Mouse (Mus musculus) kidney, embryonic 15.5 days (tissue): Measurements from ENCODE around the gene Gja5. TPM values are rescaled to one million over a fixed set of nuclear protein-coding genes. Genes with fewer than 3 reads are reported as not detected.
A peak's percentile ranks its signal among the peaks of the same experiment; 100 is the strongest.
"Not testable (repeated sequence)": the region's sequence is repeated elsewhere in the genome, so short reads cannot be mapped to it uniquely, and the experiment has no call there.

ENCODE experiments used
- ATAC-seq: fragments of 200-750 bp; cut with Nextera tagmentation; replicated peaks from 2 replicates; pipeline ENCODE4 v1.8.0; 2017; ENCODE audit warnings: moderate TSS enrichment; ENCODE audit not compliant: low FRiP score
- H3K27ac ChIP-seq: fragments of 300-500 bp; sonication (generic); 2 replicates; pipeline ENCODE4 v1.5.1; 2015; ENCODE audit warnings: mild to moderate bottlenecking, inconsistent platforms
- H3K27me3 ChIP-seq: fragments of 300-500 bp; sonication (generic); 2 replicates; pipeline ENCODE4 v1.6.1; 2015; ENCODE audit warnings: inconsistent platforms
- H3K36me3 ChIP-seq: fragments of 300-500 bp; sonication (generic); 2 replicates; pipeline ENCODE4 v1.6.1; 2015; ENCODE audit warnings: inconsistent platforms
- H3K4me1 ChIP-seq: fragments of 300-500 bp; sonication (generic); 2 replicates; pipeline ENCODE4 v1.6.1; 2015; ENCODE audit warnings: inconsistent platforms
- H3K4me2 ChIP-seq: fragments of 300-500 bp; sonication (generic); 2 replicates; pipeline ENCODE4 v1.6.1; 2015; ENCODE audit warnings: moderate library complexity, mild to moderate bottlenecking, inconsistent platforms
- H3K4me3 ChIP-seq: fragments of 300-500 bp; sonication (generic); replicated peaks from 2 replicates; pipeline ENCODE4 v1.5.1; 2015; ENCODE audit warnings: mild to moderate bottlenecking, inconsistent platforms
- H3K9ac ChIP-seq: fragments of 300-500 bp; sonication (generic); 2 replicates; pipeline ENCODE4 v1.6.1; 2015; ENCODE audit warnings: mild to moderate bottlenecking, inconsistent platforms
- H3K9me3 ChIP-seq: fragments of 300-500 bp; sonication (generic); replicated peaks from 2 replicates; pipeline ENCODE4 v1.6.1; 2016; ENCODE audit warnings: inconsistent platforms
- WGBS: fragments of 180-500 bp; shearing (Covaris S2); methylation state at CpG from one replicate; pipeline ENCODE4 v1.1.7; 2015; ENCODE audit warnings: mixed read lengths; 5-methylcytosine and 5-hydroxymethylcytosine counted together
- polyA plus RNA-seq: library from polyadenylated mRNA; unstranded; fragments of >200 nt; fragmentation: Nextera tagmentation; extraction: Ambion mirVana; gene quantifications from 2 replicates; pipeline ENCODE4 v1.2.1, GENCODE M21; 2015

Gene Gja5
- polyA plus RNA-seq, 1 experiment from 2014 or later = 24.3 TPM

DNA sequence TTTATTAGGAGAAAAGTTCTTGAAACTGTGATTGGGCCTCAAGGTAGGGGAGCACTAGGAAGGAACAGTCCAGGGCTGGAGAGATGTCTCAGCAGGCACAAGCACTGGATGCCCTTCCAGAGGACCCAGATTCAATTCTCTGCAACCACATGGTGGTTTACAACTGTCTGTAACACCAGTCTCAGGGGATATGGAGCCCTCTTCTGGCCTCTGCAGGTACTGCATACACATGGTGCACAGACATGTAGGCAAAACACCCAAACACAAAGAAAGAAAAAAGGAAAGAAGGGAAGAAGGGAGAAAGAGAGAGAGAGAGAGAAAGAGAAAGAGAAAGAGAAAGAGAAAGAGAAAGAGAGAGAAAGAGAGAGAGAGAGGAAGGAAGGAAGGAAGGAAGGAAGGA is 143.9 kb downstream of the Gja5 start:
- Histone ChIP-seq H3K4me1 (peaks cover 17% of the 10 kb centered on the region), H3K9ac (no peak overlapping the region), H3K36me3 (no peaks in the 10 kb centered on the region), H3K4me2 (no peak overlapping the region), H3K4me3 (no peak overlapping the region), H3K27me3 (no peaks in the 10 kb centered on the region), H3K27ac (no peak overlapping the region), H3K9me3 (no peaks in the 10 kb centered on the region)
- ATAC-seq = no peak

DNA sequence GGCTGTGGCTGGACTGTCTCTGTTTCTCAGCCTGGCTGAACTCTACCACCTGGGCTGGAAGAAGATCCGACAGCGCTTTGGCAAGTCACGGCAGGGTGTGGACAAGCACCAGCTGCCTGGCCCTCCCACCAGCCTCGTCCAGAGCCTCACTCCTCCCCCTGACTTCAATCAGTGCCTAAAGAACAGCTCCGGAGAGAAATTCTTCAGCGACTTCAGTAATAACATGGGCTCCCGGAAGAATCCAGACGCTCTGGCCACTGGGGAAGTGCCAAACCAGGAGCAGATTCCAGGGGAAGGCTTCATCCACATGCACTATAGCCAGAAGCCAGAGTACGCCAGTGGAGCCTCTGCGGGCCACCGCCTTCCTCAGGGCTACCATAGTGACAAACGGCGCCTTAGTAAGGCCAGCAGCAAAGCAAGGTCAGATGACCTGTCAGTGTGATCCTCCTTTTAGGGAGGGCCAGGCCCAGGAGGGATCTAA is 146.8 kb downstream of the Gja5 start:
- Histone ChIP-seq H3K4me1 (peaks cover 17% of the 10 kb centered on the region), H3K4me3 (no peak overlapping the region), H3K9ac (no peak overlapping the region), H3K27me3 (no peaks in the 10 kb centered on the region), H3K27ac (no peak overlapping the region), H3K4me2 (peak overlapping the region; percentile 41), H3K36me3 (no peaks in the 10 kb centered on the region), H3K9me3 (no peaks in the 10 kb centered on the region)
- peak; percentile 86 for ATAC-seq
- WGBS = 16% methylated on average over 13 of the region's 13 CpGs

DNA sequence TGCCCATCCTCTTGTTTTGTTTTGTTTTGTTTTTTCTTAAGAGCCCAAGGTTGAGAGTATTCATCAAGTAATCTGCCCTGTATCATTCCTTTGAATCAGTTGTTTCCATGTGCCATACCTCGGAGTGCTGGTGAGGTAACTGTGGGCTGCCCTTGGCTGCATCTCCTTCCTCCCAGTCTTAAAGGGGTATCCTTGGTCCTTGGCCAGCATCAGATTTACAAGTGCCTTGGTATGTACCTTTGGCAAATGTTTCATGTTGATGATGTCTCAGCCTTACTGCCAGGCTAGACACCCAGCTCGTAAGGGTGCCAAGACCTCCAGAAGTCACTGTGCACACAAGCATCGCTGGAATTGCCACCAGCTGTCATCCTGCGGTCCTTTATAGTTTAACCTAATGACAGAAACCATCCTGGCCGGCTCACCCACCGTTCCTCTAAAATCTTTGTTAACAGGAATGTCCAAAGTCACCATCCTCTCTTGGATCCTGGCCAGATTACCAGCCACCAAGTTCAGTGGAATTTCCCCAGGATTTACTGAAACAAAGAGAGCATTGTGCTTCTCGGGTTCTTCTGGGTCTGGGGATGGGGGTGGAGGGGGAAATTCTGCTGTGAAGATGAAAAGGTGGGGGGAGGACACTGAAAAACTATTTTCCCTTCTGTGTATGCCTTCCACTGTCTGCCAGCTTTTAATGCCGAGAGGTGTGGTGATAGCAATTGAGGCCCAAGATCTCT is 147.7 kb downstream of the Gja5 start:
- H3K9ac ChIP-seq = no peak overlapping the region
- no peaks in the 10 kb centered on the region for H3K36me3 ChIP-seq
- H3K27ac ChIP-seq = no peak overlapping the region
- H3K27me3 ChIP-seq = no peaks in the 10 kb centered on the region
- no peak for ATAC-seq
- no peak overlapping the region for H3K4me2 ChIP-seq
- H3K4me3 ChIP-seq = no peak overlapping the region
- peaks cover 17% of the 10 kb centered on the region for H3K4me1 ChIP-seq
- H3K9me3 ChIP-seq = no peaks in the 10 kb centered on the region
- WGBS = 56% methylated on average over 8 of the region's 8 CpGs

DNA sequence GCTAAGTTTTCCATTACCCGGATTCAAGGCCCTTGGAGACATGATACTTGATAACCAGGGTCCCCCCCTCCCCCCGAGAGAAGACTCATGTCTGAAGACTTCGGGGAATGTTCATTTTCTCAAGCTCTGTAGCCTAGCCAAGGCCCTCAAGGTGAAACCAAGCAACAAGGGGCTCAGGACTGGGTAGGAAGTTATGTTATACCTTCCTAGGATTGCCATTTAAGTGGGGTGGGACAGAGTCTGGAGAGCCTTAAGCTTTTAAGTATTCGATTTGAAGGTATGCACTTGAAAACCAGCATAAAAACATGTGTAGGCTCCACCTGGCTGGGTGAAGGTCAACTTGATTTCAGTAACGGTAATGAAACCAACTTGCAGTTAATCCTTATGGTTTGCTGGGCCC is 154.2 kb downstream of the Gja5 start:
- Histone ChIP-seq H3K9me3 (no peaks in the 10 kb centered on the region), H3K36me3 (no peaks in the 10 kb centered on the region), H3K4me2 (no peak overlapping the region), H3K27ac (no peak overlapping the region), H3K27me3 (no peaks in the 10 kb centered on the region), H3K4me1 (no peaks in the 10 kb centered on the region), H3K4me3 (no peak overlapping the region), H3K9ac (no peak overlapping the region)
- no peak for ATAC-seq
- 78% methylated on average over 5 of the region's 5 CpGs for WGBS

DNA sequence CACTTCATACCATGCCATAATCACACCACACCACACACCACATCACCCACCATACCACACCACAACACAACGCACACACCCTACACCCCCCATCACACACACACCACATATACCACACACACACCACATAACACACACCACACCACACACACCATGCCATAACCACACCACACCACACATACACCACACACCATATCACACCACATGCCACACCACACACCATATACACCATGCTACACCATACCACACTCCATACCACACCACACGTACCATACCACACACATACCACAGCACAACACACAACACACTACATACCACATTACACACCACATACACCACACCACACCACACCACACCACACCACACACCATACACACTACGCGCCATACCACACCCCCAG is 155.6 kb downstream of the Gja5 start:
- Histone ChIP-seq H3K9ac (no peak overlapping the region), H3K27me3 (no peaks in the 10 kb centered on the region), H3K4me1 (no peaks in the 10 kb centered on the region), H3K4me2 (no peak overlapping the region), H3K36me3 (no peaks in the 10 kb centered on the region), H3K4me3 (no peak overlapping the region), H3K9me3 (no peaks in the 10 kb centered on the region), H3K27ac (no peak overlapping the region)
- ATAC-seq = no peak
- 91% methylated on average over 4 of the region's 4 CpGs for WGBS

DNA sequence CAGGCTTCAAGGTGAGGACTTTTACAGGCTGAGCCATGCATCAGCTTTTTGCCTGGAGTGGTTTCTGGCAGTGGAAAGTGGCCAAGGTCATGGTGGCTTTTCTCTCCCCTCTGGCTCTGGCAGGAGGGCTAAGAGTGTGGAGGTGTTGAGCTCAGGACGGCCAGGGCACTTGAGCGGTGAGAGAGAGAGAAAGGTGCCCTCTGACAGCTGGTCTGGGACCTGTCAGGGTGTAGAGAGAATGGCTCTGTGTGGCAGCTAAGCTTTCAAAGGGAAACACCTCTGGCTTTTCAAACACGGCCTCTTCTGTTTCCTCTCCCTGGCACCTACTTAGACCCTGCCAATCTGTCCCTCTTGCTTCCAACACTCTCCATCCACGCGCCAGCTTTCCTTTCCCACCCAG is 158.3 kb downstream of the Gja5 start:
- Histone ChIP-seq H3K4me2 (no peak overlapping the region), H3K36me3 (no peaks in the 10 kb centered on the region), H3K27me3 (no peaks in the 10 kb centered on the region), H3K9ac (no peak overlapping the region), H3K4me1 (no peaks in the 10 kb centered on the region), H3K4me3 (no peak overlapping the region), H3K27ac (no peak overlapping the region), H3K9me3 (no peaks in the 10 kb centered on the region)
- ATAC-seq = no peak
- 70% methylated on average over 5 of the region's 5 CpGs for WGBS

DNA sequence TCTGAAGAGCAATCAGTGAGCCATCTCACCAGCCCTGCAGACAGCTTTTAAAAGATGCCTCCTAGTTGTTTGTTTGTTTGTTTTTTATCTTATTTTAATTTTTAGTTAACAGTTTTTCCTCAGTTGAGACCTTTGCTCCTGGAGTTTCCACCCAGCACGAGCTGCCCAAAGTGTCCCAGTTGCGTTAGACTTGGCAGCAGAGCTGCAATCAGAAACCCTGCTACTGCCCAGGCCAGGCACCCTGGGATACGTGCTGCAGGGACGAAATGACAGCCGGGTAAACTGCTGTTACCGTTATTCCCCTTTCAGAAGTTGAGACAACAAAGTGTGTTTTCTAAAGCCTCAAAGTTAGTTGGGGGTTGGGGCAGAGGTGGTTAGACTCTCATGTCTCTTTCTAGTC is 159.6 kb downstream of the Gja5 start:
- Histone ChIP-seq H3K9ac (no peak overlapping the region), H3K36me3 (no peaks in the 10 kb centered on the region), H3K4me3 (no peak overlapping the region), H3K4me2 (no peak overlapping the region), H3K9me3 (no peaks in the 10 kb centered on the region), H3K4me1 (no peaks in the 10 kb centered on the region), H3K27ac (no peak overlapping the region), H3K27me3 (no peaks in the 10 kb centered on the region)
- WGBS = 34% methylated on average over 6 of the region's 6 CpGs
- ATAC-seq = no peak

DNA sequence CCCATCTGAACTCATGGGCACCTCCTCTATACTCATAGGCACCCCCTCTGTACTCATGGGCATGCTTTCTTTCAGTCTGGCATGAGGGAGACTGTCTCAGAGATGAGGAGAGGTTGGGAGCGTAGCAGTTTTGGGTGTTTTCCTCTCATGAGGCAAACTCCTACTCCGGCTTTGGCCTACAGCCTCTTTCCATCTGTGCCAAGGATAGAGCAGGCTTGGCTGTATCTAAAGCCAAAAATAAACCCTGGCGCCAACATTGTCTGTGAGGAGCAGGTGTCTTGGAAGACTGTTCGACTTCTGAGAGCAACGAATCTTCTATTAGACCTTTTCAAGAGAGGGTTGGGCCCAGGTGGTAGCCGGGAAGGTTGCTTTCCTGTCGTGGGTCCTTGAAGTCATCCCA is 165.1 kb downstream of the Gja5 start:
- ATAC-seq, H3K4me1 ChIP-seq, H3K9ac ChIP-seq, H3K9me3 ChIP-seq, H3K4me2 ChIP-seq, H3K4me3 ChIP-seq, H3K36me3 ChIP-seq, H3K27me3 ChIP-seq, H3K27ac ChIP-seq: not testable (repeated sequence)
- 98% methylated on average over 7 of the region's 7 CpGs for WGBS

DNA sequence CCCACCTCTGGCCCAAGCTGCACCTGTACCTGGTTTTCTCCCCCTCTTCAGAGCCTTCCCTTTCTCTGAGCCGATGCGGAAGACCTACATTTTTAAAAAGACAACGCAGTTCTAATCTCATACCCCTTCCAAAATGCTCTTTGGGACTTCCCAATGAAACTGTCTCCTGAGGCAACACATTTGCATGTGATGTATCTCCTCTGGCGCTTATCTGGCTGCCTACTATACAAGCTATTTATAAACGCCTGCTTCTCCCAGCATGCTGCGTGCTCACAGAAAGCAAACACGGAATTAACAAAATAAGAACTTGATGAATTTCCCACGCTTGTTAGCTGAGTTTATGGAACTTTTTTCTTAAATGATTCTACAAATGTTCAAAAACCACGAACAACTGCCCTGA is 167.4 kb downstream of the Gja5 start:
- H3K27ac ChIP-seq, H3K9me3 ChIP-seq, H3K4me1 ChIP-seq, H3K4me3 ChIP-seq, H3K27me3 ChIP-seq, H3K9ac ChIP-seq, H3K4me2 ChIP-seq, H3K36me3 ChIP-seq, ATAC-seq: not testable (repeated sequence)
- 74% methylated on average over 9 of the region's 9 CpGs for WGBS

DNA sequence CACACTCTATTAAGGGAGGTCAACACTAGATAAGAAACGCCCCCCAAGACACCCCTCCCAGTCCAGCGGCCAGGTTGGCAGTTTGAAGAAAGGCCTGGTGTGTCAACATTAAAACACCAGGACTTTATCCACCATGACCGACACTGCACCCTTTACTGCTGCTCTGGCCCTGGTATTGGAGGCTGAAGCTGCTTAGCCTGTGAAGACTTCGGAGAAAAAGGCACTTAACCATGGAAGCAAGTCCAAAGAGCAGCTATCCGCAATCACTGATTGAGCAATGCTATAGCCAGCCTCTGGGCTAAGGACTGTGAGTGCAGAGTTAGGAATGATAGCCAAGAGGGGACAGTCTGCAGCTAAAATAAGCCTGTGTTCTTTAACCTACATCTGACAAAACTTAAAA is 167.9 kb downstream of the Gja5 start:
- ATAC-seq, H3K27ac ChIP-seq, H3K4me2 ChIP-seq, H3K27me3 ChIP-seq, H3K4me1 ChIP-seq, H3K36me3 ChIP-seq, H3K9ac ChIP-seq, H3K9me3 ChIP-seq, H3K4me3 ChIP-seq: not testable (repeated sequence)
- WGBS = 66% methylated on average over 5 of the region's 5 CpGs

DNA sequence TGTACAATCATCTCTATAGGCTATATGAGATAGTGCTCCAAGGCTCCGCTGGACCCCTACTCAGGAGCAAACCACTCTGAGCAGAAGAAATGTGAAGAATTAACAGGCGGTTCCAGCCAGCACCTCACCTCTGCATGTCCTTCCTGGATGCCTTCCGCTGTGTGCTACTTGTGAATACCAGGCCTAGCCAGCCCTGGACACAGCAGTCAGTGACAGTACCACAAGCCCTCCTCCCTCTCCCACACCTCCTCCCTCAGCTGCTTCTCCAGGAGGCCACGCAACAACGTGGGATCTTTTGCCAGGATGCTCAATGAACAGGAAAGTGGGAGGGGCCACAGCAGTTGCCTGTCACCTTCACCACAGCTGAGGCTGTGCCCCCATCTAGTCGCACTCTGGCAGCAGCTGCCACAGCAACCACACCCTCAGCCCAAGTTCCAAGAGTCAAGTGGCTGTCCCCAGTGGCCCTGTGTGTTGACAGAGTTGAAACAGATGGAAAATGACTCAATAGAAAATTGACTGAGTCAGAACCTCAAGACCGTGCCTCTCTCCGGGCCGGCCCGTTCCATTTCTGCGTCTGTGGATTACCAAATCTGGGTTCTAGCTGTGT is 171.4 kb downstream of the Gja5 start:
- H3K4me1 ChIP-seq, H3K27ac ChIP-seq, H3K27me3 ChIP-seq, H3K9me3 ChIP-seq, H3K9ac ChIP-seq, H3K4me2 ChIP-seq, H3K36me3 ChIP-seq, H3K4me3 ChIP-seq: not testable (repeated sequence)
- WGBS = 11% methylated on average over 2 of the region's 11 CpGs
- 0 out of 2 replicates have a peak, but pooled peaks have one; percentile 56 for ATAC-seq

DNA sequence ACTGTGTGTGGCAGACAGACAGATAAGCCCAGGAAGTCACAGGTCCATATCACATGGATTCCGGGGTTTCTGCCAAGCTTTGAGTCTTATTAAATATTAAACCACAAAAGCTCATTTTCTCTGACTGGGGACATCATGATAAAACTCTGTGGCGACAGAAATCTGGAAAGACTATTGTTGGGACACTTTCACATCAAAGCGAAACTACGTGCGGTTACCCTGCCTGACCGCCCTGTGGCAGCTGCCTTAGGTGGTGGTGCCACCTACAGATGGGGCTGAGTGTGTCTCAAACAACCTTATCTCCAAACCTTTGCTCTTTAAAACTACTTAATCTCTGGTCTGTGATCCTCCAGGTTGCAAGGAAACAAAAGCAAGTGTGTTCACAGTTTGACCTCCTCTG is 171.9 kb downstream of the Gja5 start:
- H3K27ac ChIP-seq = no peak overlapping the region
- ATAC-seq = no peak

DNA sequence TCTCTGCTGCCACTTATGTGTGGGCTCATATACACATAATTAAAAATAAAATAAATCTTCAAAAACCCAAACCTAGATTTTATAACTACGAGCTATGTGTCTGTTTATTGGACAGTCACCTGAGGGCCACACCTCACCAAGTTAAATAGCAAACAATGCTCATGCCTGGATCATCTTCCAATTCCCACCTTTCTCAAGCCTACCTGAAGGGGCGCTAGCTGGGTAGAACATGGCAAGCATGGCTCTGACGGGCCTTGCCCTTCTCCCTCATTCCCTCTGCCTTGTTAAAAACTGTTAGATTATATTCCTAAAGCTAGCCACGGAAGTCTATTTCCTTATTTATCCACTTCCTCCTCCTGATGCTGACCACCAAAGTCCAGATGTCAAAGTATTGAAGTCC is 173.9 kb downstream of the Gja5 start:
- Histone ChIP-seq H3K9me3 (no peaks in the 10 kb centered on the region), H3K4me1 (0 out of 2 replicates have a peak, but pooled peaks cover 4% of the 10 kb centered on the region), H3K27ac (no peak overlapping the region), H3K36me3 (no peaks in the 10 kb centered on the region), H3K27me3 (no peaks in the 10 kb centered on the region), H3K4me3 (no peak overlapping the region), H3K9ac (no peak overlapping the region), H3K4me2 (no peak overlapping the region)
- ATAC-seq = no peak
- 53% methylated on average over 4 of the region's 4 CpGs for WGBS

More for the DNA sequence above, 171.9 kb downstream of the Gja5 start:
- no peaks in the 10 kb centered on the region for H3K27me3 ChIP-seq
- no peak overlapping the region for H3K4me3 ChIP-seq
- 0 out of 2 replicates have a peak, but pooled peaks cover 4% of the 10 kb centered on the region for H3K4me1 ChIP-seq
- no peak overlapping the region for H3K9ac ChIP-seq
- no peaks in the 10 kb centered on the region for H3K36me3 ChIP-seq
- 46% methylated on average over 6 of the region's 6 CpGs for WGBS
- no peaks in the 10 kb centered on the region for H3K9me3 ChIP-seq
- peak overlapping the region; percentile 15; the same call in 1 of the 2 replicates for H3K4me2 ChIP-seq
